Mouse (Mus musculus) myocyte (in vitro differentiated cells): ENCODE data around the gene Snx14.

ENCODE experiments used
- SRF ChIP-seq: IDR thresholded peaks from one replicate; pipeline ENCODE4 v1.6.1; 2011; ENCODE audit warnings: low read depth; ENCODE audit not compliant: control insufficient read depth, insufficient read length
- USF1 ChIP-seq: IDR thresholded peaks from one replicate; pipeline ENCODE4 v1.6.1; 2011; ENCODE audit warnings: low read depth, mild to moderate bottlenecking, control low read depth, moderate library complexity

- no peak for TF ChIP-seq USF1
- TF ChIP-seq SRF = no peak
These were observed 1.2 kb upstream of the Snx14 start for GRCm38 (mm10) chr9:88439991-88440390.
